In genomic region chr2:3683751-3684229, GRCm38 (mm10) we compare ENCODE assay signal across 9 mouse cellular contexts.
DNase-seq lines count a peak whose midpoint lies in the region; ATAC-seq and TF ChIP-seq lines count a peak whose summit lies in the region.
"Had no signal": no experiment of that assay in that cellular context is flagged by ENCODE, and none has a peak within 500 bp of the region (broad histone marks: within the 10 kb centered on the region; RNA-seq: fewer than 3 reads in every experiment).

No protein-coding gene starts in this region.

- DNase-seq in embryo, embryonic 11 days = peak; percentile 29
- no peak for DNase-seq in embryo, embryonic 9.5 days (ENCODE audit: extremely low spot score)
- DNase-seq in urinary bladder, postnatal 14 days (ENCODE audit: low spot score) = peak; percentile 46
- no peak for DNase-seq in urinary bladder, postnatal 25 days (ENCODE audit: low spot score)
- DNase-seq in hindbrain, postnatal 0 days (ENCODE audit: low spot score) = peak; percentile 60
- peak; percentile 19 for DNase-seq in stomach, postnatal 0 days (ENCODE audit: low spot score)
- no peak for DNase-seq in cerebellum, adult 11-12 months
- DNase-seq in left cerebral cortex, adult 18-20 months (ENCODE audit: low spot score in 2 of 2) = no peak
- DNase-seq: layer of hippocampus, adult 9-11 months had no signal

- H3K4me1 ChIP-seq in hindbrain, postnatal 0 days (ENCODE audit: insufficient read depth, low read length) = peaks cover 11% of the 10 kb centered on the region; the same call in 1 of the 2 replicates
- H3K4me1 ChIP-seq in stomach, postnatal 0 days (replicated peaks; ENCODE audit: control insufficient read depth, insufficient read depth) = no peaks in the 10 kb centered on the region

- WGBS in hindbrain, postnatal 0 days = 17% methylated on average over 6 of the region's 6 CpGs
- WGBS in stomach, postnatal 0 days = 15% methylated on average over 6 of the region's 6 CpGs

- peak overlapping the region; percentile 32; the same call in 1 of the 2 replicates for H3K27ac ChIP-seq in hindbrain, postnatal 0 days
- no peak overlapping the region for H3K27ac ChIP-seq in stomach, postnatal 0 days (replicated peaks)

- H3K9ac ChIP-seq in hindbrain, postnatal 0 days (replicated peaks; ENCODE audit: low read length) = no peak overlapping the region
- H3K9ac ChIP-seq in stomach, postnatal 0 days (ENCODE audit: low read length) = no peak overlapping the region

- H3K4me2 ChIP-seq in hindbrain, postnatal 0 days (ENCODE audit: low read depth, low read length) = peak overlapping the region; percentile 21
- no peak overlapping the region for H3K4me2 ChIP-seq in stomach, postnatal 0 days (replicated peaks; ENCODE audit: low read depth)

- peak; percentile 73 for ATAC-seq in hindbrain, postnatal 0 days
- ATAC-seq in stomach, postnatal 0 days (ENCODE audit: low FRiP score, low TSS enrichment) = peak; percentile 53; the same call in 1 of the 2 replicates

- H3K9me3 ChIP-seq in hindbrain, postnatal 0 days (ENCODE audit: low read length) = no peaks in the 10 kb centered on the region
- no peaks in the 10 kb centered on the region for H3K9me3 ChIP-seq in stomach, postnatal 0 days (ENCODE audit: control insufficient read depth, low read length)

- no peak for TF ChIP-seq EP300 in stomach, postnatal 0 days (optimal IDR thresholded peaks at IDR 0.05)

- no peaks in the 10 kb centered on the region for H3K27me3 ChIP-seq in hindbrain, postnatal 0 days (ENCODE audit: insufficient read depth, low read length)
- no peaks in the 10 kb centered on the region for H3K27me3 ChIP-seq in stomach, postnatal 0 days (ENCODE audit: control insufficient read depth, insufficient read depth, low read length)

- H3K4me3 ChIP-seq in hindbrain, postnatal 0 days (ENCODE audit: low read length) = no peak overlapping the region
- no peak overlapping the region for H3K4me3 ChIP-seq in stomach, postnatal 0 days (ENCODE audit: low read depth, low read length)

- no peaks in the 10 kb centered on the region for H3K36me3 ChIP-seq in hindbrain, postnatal 0 days (ENCODE audit: insufficient read depth, low read length)
- H3K36me3 ChIP-seq in stomach, postnatal 0 days (ENCODE audit: control insufficient read depth, insufficient read depth, low read length) = no peaks in the 10 kb centered on the region

- TF ChIP-seq CTCF in hindbrain, postnatal 0 days (IDR thresholded peaks at IDR 0.05; ENCODE audit: low read depth) = no peak
- TF ChIP-seq CTCF in stomach, postnatal 0 days (IDR thresholded peaks at IDR 0.05; ENCODE audit: low read depth) = no peak

Comparison
In these comparisons a context has a peak if more than half of its experiments do, and no peak if none do; other contexts are left out.
1. DNase-seq: peak in embryo, embryonic 11 days (single experiment), urinary bladder, postnatal 14 days (single experiment), hindbrain, postnatal 0 days (single experiment) and stomach, postnatal 0 days (single experiment); none in embryo, embryonic 9.5 days (single experiment), urinary bladder, postnatal 25 days (single experiment), cerebellum, adult 11-12 months (single experiment) and left cerebral cortex, adult 18-20 months (0 of 2).